Mouse (Mus musculus) kidney, postnatal 36 days (tissue): ENCODE results near the gene Osbpl3.
A peak's percentile ranks its signal among the peaks of the same experiment; 100 is the strongest.

ENCODE experiments used
- DNase-seq, 2 experiments: peaks; one replicate each; pipeline ENCODE4 v3.0.0; 2021 to 2022; ENCODE audit warnings: mixed read lengths in 2 of 2

Osbpl3 gene

DNA sequence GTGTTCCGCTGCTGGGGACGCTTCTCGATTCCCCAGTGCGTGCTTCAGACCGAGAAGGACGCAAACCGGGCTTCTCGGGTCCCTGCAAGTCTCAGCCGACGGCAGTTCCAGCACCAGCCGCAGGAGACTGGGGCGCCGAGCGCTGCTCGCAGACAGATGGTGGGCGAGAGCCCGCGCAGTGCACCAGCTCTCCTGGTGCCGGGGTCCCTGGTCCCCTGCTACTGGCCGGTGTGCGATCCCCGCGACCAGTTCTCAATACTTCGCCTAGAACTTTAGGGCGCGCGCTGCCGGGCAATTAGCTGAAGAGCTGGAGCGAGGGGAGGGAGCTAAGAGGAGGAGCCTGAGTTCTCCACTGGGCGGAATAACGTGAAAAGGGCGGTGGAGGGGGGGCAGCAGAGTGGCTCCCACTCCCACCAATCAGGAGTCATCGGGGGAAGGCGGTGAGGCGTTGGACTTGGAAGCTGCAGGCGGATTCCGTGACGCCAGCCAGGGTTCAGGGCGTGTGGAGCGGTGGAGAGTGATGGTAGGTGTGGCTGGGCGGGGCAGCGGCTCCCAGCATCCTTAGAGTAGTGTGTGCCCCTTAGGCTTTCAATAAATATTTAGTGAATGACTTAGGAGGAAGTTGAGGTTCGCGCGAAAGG is at the start of gene Osbpl3:
Gene Osbpl3, minus strand, starts transcription at position 373 of the 641 bp plus-strand sequence.
- peak; percentile 95 to 98 for DNase-seq

DNA sequence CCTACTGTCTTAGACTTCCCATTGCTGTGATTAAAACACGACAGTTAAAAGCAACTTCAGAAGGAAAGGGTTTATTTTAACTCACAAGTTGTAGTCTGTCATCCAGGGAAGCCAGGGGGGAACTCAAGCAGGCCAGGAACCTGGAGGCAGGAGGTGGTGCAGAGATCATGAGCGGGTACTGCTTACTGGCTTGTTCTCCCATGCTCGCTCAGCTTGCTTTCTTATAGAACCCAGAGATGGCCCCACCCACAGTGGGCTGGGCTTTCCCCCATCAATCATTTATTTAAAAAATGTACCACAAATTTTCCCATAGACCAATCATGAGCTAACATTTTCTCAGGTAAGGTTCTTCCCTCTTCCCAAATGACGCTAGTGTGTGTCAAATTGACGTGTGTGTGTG is 49.5 kb upstream of the Osbpl3 start:
- no peak for DNase-seq

DNA sequence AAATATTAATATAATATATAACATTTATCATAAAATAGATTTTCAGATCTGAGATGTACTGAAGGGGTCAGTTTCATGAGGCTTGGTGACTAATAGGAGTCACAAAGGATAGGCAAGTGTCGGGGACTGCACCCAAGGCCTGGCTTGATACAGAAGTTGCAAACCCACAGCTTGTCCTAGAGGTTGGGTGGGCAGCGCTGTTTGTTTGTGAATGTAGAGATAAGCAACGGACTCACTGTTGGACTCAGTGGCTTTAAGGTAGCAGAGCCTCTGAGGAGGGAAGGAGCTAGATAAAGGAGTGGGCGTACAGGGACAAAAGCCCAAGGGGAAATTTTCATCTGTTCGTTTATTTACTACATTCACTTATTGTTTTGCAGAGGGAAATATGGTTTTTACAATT is 48.7 kb upstream of the Osbpl3 start:
- no peak for DNase-seq

DNA sequence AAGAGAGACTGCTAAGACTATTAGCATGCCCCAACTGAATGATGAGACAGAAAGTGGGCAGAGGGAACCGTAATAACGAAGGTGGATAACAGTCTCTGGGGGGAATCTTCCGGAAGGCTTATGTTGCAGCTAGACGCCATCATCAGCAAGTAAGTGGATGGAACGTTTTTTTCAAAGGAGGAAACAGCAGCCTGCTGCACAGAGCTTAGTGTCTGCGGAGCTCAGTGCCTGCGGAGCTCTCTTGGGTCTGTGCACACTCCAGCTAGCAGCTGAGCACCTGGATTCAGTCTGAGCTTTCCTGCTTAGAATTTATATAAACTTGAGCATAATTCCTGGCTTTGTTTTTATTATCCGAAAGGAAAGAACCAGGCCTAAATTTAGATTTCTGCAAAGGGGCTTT is 47.8 kb upstream of the Osbpl3 start:
- no peak for DNase-seq

DNA sequence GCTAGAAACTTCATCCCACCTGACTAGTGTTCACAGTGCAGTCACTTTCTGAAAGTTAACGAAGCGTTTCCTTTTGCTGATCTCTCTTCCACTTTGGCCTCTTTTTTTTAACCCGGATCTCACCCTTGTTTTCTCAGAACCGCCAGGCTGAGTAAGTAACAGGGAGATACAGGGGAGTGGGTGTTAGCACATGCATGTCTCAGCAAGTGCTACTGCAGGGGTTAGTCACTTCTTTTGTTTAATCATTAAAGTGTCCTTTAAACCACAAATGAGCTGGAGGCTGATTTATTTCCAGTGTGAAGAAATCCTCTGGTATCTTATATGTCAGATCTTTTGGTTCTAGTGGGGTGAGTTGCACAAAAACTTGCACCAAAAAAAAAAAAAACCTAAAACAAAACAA is 47.0 kb upstream of the Osbpl3 start:
- DNase-seq, result peak in 1 of 2 experiments; percentile 31

DNA sequence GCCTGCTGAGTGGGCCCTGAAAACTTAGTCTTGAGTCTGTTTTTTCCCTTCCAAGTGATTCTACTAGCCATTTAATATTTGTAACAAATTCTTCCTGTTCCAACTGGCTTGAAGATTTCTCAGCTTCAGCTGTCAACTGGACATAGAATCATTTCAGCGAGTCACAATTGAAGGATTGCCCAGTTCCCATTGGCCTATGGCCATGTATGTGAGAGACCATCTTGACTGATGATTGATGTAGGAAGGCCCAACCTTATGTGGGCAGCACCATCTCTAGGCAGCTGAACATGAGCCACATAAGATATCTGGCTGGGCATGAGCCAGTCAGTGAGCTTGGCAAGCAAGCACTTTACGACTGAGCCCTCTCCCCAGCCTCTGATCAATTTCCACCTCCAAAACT is 42.3 kb upstream of the Osbpl3 start:
- no peak for DNase-seq

DNA sequence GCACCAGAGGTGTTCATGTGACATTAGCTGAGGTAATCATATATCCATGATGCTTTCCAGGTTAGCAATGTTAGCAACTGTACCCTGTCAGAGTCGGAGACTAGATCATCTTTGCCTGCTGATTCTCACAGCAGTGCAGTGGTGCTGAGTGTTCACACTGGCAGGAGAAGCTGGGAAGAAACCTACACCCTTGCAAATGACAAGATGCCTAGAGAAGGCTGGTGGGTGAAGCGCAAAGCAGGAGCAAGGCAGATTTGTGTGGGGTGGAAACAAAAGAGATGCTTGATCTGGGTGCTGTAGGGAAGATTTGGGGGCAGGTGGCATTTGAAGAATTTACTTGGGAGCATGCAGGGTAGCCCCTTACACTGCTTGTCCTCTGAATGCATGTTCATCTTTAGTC is 34.5 kb upstream of the Osbpl3 start:
- no peak for DNase-seq

DNA sequence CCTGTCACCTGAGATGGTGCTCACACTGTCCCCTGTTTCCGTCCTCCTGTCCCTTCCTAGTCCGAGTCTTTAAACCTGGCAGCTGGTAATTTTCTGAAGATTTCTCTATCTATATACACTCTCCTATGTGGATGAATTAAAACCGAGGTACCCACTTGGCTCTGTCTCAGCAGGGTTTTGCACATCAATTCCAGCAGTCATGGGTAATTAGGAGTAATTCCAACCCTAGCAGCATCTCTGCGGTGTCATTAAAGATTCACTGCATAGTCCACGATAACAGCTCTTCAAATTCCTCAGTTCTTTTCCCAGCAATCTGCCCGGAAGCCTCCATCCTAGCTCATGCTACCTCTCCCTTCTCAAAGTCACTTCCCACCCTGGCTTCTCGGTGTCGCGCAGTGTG is 33.4 kb upstream of the Osbpl3 start:
- no peak for DNase-seq

DNA sequence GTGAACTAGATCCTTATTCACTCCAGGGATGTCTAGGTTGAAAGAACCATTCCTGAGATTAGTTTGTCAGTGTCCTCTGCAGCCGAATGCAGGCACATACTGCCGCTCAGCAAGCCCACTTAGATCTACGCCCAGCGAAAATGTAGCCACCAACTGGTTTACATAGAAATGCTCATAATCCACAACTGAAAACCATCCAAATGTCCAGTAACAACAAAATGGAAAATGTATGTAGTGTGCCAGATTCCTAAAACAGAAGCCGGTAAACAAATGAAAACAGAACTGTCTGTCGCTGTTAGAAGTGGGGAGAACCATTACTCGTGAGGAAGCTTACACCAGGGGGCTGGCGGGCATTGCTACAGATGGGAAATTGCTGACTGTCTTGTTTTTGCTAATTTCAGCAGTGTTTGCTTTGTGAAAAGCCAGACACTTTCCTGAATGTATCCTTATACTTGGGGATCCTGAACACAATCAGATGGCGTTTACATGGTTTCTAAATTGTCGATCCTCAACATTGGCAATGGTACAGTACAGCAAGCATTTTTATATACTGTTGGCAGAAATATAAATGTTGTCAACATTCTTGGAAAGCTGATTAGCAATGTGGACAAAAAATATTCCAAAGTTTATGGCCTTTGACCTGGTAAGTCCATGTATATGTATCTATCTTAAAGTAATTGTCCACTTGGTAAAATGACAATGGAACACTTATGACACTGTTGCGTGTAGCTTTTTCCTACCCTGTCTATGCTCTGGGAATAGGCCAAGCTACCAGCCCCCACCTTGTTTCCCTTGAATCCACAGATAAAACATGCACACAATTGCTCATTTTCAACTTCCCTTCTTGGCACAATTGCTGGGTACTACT is 30.3 kb upstream of the Osbpl3 start:
- DNase-seq, result no peak

DNA sequence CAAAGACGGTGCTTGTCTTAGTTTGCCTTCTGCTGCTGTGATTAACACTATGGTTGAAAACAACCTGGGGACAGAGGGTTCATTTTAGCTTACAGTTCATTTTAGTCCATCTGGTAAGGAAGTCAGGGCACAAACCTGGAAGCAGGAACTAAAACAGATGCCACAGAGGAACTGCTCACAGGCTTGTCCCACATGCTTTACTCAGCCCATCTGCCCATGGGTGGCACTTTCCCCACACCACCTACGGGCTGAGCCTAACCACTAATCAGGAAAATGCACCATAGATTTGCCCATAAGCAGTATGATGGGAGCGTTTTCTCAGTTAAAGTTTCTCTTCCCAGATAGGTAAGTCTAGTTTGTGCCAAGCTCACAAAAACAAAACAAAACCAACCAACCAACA is 27.4 kb upstream of the Osbpl3 start:
- DNase-seq, result no peak

DNA sequence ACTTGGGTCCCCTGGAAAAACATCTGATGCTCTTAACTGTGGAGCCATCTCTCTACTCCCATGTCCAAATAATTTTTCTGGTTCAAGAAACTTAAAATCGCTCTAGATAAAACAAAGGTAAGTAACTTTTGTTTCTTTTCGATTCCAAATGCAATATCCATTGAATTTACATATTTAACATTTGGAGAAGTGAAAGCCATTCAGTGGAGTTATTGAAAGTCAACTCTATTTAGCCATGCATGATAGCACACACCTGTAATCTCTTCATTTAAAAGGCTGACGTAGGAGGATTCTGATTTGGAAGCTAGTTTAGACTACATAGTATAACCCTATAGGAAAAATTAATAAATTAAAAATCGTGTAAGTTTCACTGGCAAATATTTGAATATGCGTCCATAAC is 25.5 kb upstream of the Osbpl3 start:
- DNase-seq, result no peak

DNA sequence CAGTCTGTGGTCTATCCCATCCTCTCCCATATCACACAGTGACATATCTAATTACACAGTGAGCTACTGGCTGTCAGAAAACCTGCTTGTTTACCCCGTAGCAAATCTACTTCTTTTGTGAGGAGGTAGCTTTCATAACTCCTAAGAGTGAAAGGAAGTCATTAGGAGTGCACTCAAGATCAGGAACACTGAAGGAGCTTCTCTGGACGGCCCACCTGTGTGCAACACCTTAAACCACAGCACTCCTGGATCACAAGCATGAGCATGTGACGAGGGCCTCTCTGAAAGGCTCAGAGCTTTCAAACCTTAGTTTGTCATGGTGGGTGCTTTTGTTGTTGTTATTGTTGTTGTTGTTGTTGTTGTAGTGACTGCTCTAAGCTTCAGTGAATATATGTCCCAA is 10.4 kb upstream of the Osbpl3 start:
- no peak for DNase-seq

DNA sequence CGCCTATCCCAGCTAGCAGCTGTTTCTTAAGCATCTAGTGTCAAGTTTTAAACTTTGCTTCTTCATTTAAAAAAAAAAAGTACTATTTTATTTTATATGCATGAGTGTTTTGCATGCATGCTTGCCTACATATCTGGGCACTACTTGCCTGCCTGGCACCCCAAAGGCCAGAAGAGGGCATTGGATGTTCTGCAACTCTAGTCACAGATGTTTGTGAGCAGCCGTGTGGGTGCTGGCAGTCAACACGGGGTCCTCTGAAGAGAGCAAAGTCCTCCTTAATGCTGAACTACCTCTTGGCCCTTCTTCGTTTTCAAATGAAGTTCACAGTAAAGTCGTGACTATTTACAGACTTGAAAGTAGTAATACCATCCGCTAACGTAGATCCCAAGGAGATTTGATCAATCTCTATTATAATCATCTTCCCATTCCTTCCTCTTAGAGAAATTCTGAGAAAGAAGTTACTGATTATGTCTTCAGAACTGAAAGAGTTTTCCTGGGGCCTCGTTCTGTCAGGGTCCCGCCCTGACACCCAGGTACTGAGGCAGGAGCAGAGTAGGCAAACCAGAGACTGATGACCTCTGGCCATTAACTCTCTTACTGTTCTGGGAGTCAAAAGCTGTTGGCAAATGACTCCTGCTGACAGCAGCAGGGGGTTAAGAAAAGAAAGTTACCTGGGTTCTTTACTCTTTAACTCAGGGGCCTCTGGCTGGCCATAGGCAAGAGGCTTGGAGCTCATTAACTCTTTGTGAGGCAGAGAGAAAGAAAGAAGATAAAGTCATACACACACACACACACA is 8.9 kb upstream of the Osbpl3 start:
- DNase-seq, result peak; percentile 56 to 63

DNA sequence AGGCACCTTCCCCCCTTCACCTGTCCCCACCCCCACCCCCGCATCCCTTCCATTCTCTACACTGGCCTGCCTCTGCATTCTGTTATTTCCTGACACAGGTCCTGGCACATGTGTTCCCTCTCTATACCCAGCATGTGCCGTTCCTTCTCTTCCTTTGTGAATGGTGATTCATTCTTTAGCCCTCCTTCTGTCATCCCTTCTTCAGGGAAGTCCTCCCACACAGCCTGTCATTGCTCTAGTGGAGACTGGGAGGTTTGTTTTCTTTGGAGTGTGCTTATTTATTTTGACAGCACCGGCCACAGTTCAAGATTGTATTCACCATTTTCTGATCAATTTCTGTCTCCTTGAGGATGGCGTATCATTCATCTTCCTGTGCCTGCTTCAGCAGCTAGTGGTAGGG is 6.0 kb upstream of the Osbpl3 start:
- DNase-seq, result no peak

DNA sequence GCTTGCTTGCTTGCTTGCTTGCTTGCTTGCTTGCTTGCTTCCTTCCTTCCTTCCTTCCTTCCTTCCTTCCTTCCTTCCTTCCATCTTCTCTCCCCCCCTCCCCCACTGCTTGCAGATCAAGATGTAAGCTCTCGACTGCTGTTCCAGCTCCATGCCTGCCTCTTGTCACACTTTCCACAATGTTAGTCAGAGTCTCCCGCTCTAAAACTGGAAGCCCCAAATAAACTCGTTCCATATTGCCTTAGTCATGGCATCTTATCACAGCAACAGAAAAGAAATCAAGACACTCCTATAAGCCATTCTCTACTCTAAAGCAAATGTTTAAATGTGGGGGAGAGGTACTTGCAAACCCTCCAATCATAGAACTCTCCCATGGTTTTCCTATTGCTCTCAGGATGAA is 5.6 kb upstream of the Osbpl3 start:
- no peak for DNase-seq

DNA sequence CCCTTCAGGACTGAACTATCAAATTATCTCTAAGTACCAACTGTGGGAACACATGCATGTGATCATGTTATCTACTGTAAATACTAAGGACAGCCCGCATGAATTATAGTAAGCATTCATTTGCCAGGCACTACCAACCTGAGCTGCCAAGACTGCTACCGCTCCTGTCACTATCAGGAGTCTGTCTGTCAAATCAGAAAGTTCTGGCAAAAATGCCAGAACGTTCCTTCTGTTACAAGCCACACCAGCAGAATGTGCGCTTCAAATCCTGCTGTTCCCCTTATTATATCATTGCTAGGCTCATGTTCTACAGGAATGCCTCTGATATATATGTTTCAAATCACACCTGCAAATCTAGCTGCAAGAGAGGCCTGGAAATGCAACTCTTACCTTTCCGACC is 4.6 kb upstream of the Osbpl3 start:
- DNase-seq, result no peak

DNA sequence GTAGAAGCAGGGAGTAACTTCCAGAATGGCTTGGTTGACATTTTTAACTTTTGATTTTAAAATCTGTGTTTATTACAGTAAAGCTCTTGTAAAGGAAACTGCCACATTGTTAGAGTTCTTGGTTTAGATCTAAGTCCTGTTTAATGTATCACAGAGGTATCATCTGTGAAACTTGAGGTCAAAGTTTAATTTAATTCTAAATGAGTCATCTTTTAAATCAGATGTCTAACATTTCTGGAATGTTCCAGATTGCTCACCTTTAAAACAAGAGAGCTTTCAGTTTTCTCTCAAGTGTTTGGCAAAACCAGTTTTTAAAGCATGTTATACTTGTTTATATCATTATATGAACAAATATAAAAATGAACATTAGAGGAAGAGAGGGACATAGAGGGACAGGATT is 4.2 kb upstream of the Osbpl3 start:
- DNase-seq, result no peak

DNA sequence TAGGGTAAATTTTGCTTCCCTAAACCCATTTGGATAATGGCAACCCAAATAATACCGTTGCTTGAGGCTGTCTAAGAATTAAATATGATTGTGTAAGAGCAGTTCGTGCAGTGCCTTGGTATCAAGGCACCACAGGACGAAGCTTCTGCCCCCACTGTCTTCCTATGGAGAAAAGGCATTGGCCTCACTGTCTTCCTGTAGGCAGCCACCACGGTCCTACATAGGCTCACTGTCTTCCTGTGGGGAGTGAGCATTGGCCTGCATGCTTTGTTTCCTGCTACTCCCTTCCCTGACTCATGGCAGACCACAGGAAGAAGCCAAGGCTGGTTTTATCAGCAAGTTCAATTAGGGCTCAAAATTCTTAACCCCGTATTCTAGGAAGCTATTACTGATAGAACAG is 3.3 kb upstream of the Osbpl3 start:
- DNase-seq, result no peak

DNA sequence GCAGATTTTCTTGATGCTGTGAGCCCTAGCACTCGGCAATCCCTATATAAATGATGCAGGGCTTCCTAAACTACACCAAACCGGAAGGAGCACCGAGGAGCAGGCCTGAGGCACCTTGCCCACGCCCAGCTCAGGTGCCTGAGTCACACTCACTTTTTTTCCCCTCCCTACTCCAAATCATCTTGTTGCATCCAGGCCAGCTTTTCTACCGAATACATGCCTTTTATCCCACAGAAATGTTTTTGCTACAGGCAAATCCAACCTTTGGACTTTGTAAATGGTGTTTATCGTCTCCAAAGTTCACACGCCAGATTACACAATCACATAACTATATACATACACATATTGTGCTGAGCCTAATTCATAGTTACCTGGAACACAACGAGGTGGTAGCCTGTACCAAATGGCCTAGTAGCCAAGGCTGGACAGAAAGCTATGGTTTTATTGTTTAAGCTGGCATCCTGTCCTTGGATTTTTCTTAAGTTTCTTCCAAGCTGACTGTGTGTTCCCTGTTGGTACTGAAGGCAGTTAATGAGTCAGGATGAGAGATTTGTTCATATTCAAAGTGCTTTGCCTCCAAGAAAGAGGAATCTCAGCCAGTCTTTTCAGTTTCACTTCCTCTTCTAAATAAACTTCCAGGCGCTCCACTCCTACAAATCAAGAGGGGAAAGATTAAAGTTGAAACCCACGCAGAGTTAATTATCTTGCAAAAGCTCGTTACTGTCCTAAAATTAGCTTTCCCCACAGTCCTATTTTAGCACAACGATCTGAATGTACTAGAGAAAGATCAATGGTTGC is 1.7 kb upstream of the Osbpl3 start:
- DNase-seq, result no peak

DNA sequence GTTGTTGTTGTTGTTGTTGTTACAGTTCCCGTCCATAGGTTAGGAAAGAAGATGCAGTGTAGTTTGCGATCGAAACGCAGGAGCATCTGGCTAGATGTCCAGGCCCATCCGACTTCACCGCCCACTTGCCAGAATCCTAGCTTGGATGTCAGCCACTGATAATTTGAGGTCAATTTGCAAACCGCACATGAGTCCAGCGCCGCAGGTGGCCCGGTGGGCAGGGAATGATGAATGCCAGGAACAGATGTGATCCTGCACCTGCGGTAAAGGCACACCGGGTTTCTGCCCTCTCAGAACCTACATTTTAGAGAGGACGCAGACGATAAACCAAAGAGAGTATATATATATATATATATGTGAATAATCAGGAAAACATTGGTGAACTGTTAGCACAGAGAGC is 705 bp upstream of the Osbpl3 start:
- no peak for DNase-seq

DNA sequence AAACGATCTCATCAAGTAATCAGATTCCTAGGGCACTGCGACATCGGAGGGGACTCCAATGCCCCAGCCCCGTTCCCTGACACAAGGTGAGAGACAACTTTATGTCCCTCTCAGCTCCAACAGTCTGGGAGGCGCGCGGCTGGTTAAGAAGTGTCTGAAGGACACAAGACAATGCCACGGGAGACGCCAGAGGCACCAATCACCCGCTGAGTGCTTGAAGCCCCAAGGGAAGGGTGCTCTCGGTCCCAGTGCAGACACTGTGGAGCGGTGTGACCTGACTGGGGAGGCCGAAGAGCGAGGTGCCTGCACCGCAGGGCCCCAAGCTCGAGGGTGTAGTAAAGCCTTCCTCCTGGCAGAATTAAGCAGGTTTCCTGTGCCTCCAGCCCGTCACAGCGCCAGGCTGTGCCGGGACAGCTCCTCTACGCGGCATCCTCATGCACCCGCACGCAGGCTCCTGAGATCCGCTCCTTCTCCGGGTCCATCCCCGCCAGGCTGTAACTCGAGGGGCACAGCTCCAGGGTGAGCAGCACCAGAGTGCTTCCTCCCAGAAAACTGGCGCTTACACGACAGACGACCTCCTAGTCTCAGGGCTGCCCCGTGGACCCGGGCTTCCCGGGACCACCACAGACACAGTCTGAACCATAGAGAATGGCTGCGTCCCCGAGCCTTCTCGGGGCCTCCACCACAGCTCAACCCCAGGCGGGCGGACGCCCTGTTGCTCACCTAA is 736 bp downstream of the Osbpl3 start:
- DNase-seq, result peak in 1 of 2 experiments; percentile 61

DNA sequence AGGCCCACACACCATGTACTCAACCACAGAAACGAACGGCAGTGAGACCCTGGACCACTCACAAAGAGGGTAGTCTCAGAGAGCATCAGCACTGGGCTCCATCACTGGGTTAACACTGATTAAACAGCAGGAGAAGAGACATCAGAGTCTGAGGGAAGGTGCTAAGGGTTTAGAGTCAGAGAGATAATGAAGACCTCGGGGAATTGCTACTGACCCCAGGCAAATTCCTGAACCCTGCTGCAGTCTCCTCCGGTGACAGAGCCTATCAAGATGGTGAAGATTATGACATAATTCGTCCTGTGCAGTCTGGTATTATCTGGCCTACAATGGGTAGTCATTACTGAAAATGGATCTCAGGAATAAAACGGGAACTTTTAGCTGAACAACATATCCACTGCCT is 2.4 kb downstream of the Osbpl3 start:
- no peak for DNase-seq
